Mouse (Mus musculus) G1E (cell line): ENCODE measurements around the gene Slc25a25.

Source experiments
- CTCF ChIP-seq: IDR thresholded peaks from 2 replicates; pipeline ENCODE4 v1.5.1; 2012; ENCODE audit warnings: low read depth, low read length, inconsistent platforms, mixed read lengths
- GATA1 ChIP-seq: IDR thresholded peaks from 2 replicates; pipeline ENCODE4 v1.6.1; 2012; ENCODE audit warnings: borderline replicate concordance, low read length, inconsistent platforms, mixed read lengths
- GATA2 ChIP-seq: IDR thresholded peaks from 2 replicates; pipeline ENCODE4 v1.6.1; 2012; ENCODE audit warnings: low read depth, low read length, inconsistent platforms, borderline replicate concordance
- POLR2AphosphoS5 ChIP-seq: IDR thresholded peaks from 2 replicates; pipeline ENCODE4 v1.6.1; 2012; ENCODE audit warnings: low read depth, low read length, inconsistent platforms; ENCODE audit not compliant: insufficient replicate concordance
- TAL1 ChIP-seq: conservative IDR thresholded peaks from 2 replicates; pipeline ENCODE4 v1.6.1; 2012; ENCODE audit warnings: low read depth, low read length, inconsistent platforms, mixed read lengths

- TF ChIP-seq TAL1, result no peak
- no peak for TF ChIP-seq CTCF
- no peak for TF ChIP-seq POLR2AphosphoS5
- no peak for TF ChIP-seq GATA2
- no peak for TF ChIP-seq GATA1
Measured at GRCm38 (mm10) chr2:32394973-32395372, 56.3 kb downstream of the Slc25a25 start.
